Mouse (Mus musculus) retina, embryonic 14.5 days (tissue): ENCODE results near the gene Syde2.

Source experiments
- DNase-seq: peaks from one replicate; pipeline ENCODE4 v3.0.0-alpha.2; 2015; ENCODE audit warnings: low spot score

The Syde2 gene

DNA sequence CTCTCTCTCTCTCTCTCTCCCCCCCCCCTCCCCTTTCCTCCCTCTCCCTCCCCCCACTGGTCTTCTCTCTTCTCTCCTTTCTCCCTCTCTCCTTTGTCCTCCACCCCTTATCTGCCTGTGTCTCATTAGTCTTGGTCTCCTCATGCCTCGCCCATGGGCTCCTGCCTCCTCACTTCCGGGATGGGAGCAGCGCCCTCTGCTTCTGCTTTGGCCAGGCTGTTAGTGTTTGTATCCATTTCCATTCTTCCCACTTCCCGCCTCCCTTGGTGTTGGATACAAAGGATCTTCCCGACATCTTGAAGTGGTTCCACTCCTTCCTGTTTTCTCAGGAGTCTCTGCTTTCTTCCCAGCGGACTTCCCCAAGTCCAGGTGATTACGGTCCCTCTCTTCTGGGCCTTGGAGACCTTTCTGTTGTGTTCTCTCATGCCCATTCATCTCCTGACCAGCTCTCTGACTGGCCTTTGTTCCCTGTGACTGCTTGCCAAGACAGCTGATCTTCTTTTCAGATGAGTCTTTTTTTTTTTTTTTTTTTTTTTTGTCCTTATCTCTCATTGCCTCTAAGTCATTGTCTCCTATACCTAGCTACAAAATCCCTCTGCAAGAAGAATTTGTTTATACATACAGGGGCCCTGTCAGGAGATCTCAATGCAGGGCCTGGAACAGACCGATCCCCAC is 24.0 kb downstream of the Syde2 start:
- no peak for DNase-seq

DNA sequence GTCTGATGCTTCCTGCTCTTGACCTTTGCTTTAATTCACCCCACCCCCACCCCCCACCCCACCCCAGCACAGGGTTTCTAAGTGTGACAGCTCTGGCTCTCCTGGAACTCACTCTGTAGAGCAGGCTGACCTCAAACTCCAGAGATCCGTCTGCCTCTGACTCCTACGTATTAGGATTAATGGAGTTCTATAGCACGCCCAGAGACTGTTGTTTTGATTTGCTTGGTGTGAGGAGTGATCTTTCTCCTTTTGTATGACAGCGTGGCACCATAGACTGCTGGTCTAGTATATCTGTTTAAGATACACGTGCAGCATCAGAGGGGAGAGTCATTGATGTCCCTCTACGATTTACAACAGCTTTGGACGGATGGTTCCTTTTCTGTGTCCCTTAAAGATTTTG is 25.8 kb downstream of the Syde2 start:
- DNase-seq = no peak

DNA sequence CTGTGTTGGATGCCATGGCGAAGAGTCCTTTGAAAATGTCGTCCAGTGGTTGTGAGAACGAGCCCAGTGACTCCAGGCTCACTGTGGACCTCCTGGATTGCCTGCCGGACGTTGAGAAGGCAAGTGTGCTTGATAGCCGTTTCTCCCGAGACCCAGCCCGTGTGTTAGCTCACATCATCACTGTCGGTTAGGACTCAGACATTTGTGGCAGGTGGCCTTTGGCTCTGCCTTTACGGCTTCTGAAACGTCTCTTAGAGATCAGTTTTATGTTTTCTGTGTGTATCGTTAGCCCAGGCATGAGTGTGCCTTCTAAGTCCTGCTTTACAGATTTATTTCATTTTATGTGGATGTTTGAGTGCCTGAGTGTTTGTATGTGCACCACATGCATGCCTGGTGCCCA is 26.7 kb downstream of the Syde2 start:
- DNase-seq = no peak

DNA sequence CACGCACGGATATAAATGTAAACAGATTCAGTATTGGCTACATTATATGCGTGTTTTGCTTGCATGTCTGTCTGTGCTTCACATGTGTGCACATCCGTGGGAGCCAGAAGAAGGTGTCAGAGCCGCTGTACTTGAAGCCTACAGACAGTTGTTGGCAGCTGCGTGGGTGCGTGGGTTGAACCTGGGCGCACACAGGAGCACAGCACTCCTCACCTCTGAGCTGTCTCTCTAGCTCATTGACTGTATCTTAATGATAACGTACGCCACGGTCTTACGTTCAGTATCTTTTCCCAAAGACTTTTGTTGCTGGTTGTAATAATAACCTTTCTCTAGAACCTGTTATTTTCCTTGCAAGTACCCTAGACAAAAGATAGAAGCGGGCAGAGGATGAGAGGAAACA is 29.3 kb downstream of the Syde2 start:
- DNase-seq = no peak

DNA sequence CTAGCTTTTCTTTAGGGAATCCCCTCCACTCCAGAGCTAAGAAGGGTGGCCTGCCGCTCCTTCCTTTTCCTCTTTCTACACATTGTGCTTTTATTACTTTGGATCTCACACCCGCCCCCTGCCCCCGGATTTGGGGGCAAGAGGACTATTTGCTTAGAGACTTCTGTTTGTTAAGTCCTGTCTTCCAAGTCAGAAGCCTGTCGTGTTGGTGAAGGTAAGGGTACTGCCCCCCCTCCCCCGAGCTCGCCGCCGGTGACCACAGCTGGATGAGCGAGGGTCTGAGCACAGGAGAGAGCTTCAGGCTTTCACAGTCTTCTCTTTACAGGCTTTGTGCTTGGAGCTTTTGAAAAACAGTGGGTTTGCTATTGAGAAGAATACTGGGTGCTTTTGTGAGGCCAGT is 29.9 kb downstream of the Syde2 start:
- DNase-seq = no peak

DNA sequence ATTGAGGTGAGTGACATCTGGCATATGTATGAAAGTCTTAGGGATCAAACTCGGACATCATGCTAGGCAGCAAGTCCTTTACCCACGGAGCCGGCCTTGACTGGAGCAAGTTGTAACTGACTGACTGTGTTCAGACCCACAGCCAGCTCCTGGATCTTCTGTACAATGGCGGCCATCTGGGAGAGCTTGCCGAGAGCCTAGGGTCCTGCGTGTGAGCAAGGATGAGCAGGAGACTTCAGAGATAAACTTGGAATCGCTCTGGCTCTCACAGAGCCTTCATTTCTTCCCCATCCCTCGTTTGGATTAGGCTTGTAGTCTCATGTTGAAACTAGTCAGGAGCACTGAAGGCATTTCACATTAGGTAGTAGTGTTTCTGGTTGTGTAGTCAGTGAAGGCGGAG is 34.6 kb downstream of the Syde2 start:
- no peak for DNase-seq

DNA sequence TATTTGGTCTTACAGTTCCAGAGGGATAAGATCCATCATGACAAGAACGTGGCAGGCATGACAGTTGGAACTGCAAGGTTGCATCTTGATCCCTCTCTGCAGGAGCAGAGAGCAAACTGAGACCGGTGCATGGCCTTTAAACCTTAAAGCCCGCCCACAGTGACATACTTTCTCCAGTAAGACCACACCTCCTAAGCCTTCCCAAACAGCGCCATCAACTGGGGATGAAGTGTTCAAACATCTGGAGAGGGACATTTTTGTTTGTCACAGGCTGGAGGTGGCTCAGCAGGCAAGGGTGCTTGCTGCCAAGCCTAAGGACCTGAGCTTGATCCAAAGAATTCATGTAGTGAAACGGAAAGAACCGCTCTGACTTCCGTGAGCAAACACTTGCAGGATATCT is 37.1 kb downstream of the Syde2 start:
- no peak for DNase-seq

DNA sequence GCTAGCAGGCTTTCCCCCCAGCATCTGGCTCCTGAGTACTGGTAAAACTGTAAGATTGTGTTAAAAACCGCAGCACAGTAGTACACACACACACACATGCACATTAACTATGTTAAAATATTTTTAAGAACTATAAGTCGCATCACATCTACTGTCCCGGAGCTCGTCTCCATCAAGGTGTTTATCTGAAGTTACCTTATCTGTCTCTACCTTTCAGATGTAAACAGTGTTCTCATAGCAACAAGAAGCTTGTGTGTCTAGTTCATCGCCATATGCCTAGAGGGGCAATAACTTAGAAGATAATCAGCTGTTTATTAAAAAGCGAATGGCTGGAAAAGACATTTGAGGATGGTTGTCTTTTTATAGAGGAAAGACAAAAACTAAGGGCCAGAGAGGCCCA is 37.8 kb downstream of the Syde2 start:
- DNase-seq = no peak

DNA sequence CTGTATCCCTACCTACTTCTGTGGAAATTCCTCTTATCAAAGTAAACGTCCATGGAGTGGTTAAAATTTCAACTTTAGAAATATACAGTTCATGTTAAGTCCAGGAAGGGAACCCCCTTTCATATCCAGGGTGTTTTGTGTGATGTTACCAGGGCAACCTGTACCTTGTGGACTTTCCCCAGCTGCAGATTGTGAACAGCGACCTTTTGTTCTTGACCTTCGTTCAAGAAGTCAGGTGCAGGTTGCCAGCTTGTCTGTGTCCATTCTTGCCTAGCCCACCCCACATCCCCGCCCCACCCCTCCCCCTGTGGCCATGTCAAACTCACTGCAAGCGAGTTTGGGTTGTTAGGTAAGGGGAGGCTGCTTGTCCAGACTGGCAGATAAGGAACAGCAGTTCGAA is 39.4 kb downstream of the Syde2 start:
- no peak for DNase-seq

DNA sequence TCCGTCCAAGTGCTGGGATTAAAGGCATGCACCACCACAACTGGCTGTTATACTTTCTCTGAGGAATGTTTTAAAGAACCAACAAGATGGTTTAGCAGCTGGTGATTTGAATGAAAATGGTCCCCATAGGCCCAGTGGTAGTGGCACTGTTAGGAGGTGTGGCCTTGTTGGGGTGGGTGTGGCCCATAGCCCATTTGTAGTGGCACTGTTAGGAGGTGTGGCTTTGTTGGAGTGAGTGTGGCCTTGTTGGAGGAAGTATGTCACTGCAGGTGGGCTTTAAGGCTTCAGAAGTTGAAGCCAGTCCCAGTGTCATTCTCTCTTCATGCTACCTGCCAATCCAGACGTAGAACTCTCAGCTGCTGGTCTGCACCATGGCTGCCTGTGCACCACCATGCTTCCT is 40.7 kb downstream of the Syde2 start:
- no peak for DNase-seq

DNA sequence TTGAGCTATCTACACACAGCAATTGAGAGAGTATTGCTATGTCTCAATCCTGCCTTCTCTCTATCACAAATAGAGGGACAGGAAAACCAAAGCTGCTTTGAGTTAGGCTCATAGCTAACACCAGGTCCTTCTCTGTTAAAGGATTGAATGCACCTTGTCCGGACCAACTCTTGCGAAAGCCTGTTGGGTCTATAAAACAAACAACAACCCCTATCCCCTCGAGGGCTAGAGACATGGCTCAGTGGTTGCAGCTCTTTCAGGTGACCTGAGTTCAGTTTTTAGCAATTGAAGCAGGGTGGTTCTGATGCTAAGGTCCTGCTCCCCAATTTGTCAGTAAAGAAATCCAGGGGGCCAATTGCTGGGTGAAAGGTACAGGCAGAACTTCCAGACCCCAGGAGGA is 41.6 kb downstream of the Syde2 start:
- DNase-seq = no peak

DNA sequence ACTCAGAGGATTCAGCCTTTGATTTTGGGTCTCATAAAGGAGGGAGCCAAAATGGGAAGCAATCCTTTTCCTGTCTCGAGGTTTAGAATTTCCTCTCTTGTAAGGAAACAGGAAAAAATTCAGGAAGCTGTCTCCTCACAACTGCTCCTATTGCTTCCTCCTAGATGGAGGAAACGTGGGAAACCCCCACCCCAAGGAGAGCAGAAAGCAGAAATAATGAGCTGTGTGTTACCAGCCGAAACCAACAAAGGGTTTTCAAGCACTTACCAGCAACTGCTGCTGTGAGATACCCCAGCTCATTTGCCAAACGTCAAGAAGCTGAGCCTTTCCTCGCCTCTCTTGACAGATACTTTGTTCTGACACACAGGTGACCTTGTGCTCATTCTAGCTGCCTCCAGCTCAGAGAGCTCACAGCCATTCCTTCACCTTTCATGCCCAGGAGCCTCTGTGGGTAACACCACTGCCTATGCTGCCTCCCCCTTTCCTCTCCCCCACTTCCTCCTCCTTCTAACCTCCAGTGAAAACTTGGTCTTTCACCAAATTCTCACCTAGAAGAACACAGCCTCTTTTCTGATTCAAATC is 42.7 kb downstream of the Syde2 start:
- DNase-seq = no peak

DNA sequence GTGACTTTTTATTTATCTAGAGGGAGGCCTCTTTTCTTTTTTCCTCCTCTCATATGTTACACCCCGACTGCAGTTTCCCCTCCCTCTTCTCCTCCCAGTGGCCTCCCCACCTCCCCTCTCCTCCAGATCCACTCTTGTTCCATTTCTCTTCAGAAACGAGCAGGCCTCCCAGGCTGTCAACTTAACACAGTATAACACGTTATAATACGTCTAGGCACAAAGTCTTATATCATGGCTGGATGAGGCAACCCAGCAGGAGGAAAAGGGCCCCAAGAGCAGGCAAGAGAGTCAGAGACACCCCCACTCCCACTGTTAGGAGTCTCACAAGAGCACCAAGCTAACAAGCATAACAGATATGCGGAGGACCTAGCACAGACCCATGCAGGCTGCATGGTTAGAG is 45.3 kb downstream of the Syde2 start:
- no peak for DNase-seq

DNA sequence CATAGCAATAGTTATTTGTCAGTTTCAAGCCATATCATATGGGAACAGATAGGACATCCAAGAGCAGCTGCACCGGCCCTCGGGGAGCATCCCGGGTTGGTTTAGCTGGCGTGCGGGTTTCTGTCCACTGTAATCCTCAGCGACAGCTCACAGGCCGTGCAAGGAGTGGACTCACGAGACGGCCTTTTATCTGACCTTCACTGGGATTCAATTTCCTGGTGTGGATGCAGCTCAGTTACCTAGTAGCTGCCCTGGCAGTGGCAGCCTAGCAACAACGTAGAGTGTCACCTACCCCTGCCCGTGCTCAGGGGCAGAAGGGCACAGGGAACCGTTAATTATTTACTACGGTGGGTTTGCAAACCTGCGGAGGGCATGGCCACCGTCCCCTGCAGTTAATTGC is 50.2 kb downstream of the Syde2 start:
- peak; percentile 22 for DNase-seq

DNA sequence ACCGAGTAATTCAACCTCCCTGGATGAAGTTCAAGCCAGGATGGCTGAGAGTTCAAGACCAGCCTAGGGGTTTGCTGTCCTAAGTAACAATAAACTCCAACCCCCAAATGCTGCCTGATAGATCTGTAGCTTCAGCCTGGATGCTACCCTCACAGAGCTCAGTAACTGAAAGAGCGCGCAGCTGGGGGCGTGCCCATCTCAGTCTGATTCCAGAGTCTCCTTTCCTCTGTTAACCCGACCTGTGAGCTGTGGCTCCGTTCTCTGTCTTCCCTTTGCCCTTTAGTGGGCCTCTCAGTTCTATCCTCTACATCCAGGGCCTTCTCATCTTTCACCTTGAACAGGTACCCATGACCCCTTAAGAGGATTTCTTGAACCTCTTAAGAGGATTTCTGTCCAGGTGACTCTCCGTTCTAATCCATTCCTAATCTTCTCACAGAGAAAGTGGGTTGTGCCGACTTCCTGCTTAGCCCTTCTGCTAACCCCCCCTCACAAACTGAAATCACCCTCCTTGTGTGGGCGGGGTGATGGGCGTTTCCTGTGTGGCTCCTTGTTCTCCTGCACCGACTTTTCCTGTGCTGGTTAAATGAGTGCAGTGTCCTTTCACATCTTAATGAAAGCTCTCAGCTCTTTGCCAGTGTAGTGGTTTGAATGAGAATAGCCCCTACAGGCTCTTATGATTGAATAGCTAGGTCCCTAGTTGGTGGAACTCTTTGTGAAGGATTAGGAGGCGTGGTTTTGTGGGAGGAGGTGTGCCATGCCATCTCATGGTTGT is 51.6 kb downstream of the Syde2 start:
- no peak for DNase-seq

DNA sequence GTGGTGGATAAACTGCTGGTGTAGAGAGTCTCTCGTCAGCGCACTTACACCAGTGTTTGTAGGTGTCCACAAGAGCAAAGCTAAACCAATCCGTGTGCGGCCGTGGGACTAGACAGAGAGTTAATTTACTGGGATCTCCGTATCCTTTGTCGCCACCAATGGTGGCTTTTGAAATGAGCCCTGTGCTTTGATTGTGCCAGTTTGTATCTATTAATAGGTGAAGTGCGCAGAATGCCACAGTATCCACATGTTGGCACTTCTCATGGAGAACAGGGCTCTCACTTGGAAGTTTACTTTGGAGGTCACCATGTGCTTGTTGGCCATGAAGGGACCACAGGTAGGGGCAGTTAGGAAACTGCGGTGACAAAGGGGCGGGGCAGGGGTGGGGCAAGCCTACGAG is 53.7 kb downstream of the Syde2 start:
- DNase-seq = no peak

DNA sequence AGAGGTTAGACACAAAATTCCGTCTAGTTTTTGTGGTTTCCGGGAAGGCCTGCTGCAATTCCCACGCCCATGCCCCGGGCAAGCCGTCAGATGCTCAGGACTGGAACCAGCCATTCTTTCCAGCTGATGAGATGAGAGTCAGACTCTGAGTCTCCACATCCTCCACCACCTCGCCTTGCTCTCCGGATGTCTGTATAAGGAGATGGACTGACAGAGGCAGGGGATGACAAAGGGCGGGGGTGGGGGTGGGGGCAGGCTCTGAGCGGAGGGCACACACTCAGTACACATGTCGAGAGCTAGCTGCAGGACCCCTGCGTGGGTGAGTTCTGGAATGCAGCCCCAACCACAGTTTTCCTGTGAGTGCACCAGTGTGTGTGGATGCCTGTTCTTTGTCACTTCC is 57.3 kb downstream of the Syde2 start:
- no peak for DNase-seq

DNA sequence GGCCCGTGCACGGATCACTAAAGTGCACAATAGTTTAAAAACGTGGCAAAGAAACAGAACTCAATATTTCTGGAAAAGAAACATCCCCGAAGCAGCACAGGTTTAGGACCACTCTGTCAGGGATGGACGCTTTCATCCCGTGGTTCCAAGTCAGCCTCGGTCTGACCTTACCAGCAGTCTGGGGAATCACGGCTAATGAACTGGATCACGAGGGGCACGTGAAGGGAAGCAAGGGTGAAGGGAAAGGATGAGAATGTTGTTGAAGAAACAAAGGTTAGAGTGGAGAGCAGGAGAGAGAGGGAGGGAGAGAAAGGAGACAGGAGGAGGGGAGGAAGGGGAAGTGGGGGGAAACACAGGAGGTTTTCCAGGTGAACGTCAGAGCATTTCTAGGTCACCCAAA is 58.4 kb downstream of the Syde2 start:
- DNase-seq = no peak

DNA sequence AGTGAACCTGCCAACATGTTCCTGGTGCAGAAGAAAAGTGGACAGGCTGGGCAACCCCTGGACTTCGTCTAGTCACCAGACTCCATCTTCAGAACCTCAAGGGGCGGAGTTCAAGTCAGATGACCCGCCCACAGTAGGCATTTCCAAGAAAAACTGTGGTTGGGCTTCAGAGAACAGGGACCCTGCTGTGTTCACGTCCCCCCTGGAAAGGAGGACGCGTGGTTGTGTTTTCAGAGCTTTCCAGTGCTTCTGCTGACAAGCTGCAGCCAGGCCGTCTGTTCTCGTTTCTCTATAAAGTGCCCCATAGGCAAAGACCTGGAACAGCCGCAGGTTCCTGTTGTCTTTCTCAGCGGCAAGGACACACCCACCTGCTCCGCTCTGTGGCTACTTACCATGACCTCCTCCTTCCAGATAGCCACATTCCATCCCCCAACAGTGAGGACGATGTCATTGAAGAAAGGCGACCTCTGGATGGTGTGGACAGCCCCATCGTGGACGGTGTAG is 60.1 kb downstream of the Syde2 start:
- peak; percentile 46 for DNase-seq

DNA sequence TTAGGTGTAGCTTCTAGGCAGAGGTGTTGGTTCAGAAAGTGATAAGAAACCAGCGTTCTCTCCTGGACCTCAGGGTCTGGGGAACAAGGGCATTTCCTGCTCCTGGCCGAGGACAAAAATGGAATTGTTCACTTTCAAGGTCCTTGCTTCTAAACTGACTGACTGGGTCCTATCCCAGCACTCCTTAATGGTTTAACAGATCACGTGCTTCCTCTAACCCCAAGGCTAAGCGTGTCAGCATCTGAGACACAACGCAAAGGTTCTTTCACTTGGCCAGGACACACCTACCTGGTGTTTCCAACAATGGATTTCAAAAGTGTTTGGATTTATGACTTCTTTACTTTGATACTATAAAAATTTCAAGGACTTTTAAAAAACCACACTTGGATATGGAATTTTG is 62.3 kb downstream of the Syde2 start:
- DNase-seq = no peak

DNA sequence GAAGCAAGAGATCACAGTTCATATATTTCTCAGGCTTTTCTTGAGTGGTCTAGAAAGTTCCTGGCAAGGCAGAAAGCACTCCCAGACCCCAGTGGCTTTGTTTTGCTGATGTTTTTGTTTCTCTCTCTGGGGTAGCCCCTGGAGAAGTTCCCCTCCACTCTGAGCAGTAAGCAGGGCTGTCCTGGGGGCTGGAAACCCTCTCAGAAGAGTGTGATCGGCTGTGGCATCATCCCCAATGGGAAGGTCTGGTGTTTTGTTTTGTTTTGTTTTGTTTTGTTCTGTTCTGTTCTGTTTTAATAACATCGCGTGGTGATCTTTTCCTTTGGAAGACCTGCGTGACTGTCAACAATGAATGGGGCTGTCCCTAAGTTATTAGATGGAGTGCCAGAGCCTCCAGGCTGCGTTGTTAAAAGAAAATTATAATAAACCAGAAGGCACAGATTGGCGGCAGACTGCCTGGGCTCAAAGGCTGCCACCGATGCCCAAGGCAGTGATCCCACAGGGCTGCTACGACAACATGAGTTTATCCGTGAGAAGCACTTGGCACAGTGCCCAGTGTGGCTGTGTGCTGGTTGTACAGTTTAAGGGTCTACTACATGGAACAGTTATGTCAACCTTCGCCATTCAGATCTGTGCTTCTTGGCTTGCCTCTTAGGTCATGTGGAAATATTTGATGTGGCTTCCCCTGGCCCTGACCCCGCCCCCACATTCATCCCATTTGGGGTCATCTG is 63.8 kb downstream of the Syde2 start:
- DNase-seq = peak; percentile 52

DNA sequence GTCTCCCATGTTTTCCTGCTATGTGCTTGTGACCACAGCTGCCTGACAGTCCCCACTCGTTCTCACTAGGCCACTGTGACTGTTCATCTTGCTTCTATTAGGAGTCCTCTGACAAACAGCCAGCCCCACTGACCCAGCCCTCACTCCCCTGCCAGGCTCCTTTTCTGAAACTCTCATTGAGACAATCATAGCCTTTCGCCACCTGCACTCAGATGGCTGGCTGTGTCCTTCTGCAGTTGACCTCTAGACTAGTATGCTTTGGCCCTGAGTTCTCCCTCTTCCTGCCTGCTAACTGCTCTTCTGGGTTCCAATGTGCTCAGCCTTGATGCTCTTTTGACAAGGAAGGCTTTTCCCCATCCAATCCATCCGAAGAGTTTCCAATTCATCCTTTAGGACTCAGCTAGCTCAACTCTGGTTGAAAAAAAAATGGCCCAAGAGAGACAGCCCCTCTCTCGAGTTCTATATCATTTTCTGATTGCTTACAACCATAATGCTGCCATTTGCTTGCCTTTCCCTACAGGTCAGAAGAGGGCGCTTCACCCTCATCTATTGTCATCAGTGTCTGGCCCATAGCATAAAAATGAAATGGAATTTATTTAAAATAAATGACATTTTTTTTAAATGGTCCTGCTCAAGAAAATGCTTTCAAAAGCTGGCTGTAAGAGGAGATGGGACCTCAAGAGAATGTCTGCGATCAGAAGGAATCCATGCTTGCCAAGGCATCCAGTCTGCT is 65.6 kb downstream of the Syde2 start:
- no peak for DNase-seq
